ENCODE assay signal across 13 mouse cellular contexts in the genomic region with DNA sequence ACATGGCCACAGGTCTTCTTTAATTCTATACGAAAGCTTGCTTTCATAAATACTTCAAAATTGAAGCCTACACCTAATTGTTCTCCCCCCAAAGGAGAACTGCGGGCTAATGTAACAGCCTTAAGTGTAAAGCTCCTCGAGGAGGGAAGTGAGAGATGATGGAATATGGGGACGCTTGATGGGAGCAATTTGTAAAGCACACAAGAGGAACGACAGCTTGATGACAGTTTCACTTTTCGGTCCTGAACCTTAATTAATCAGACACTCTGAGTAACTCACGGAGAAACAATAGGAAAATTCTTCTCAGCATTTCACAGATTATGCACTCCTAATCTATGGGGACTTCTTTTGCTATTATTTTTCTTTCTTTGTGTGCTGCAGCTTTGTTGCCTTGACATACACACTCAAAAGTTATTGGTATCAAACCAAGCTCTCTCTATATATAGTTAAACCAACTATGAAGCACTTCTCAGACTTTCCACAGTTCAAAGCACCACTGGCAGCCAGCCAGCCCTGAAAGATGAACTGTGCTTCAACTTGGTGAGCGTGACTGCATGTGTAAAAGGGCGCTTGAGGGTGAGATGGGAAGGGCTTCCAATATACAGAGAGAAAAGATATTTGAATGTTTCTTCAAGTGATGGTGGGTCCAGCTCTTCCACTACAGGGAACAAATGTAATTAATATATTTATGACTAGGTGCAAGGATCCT.
DNase-seq lines count a peak whose midpoint lies in the region; ATAC-seq and TF ChIP-seq lines count a peak whose summit lies in the region.
"Had no signal": no experiment of that assay in that cellular context is flagged by ENCODE, and none has a peak within 500 bp of the region (broad histone marks: within the 10 kb centered on the region; RNA-seq: fewer than 3 reads in every experiment).

No protein-coding gene starts in this region.

- ATAC-seq in limb, embryonic 11.5 days (ENCODE audit: insufficient number of reproducible peaks, low FRiP score, low TSS enrichment, low read depth) = no peak
- ATAC-seq in heart, postnatal 0 days (ENCODE audit: insufficient read depth, low read depth) = peak; percentile 55; the same call in 1 of the 2 replicates
- ATAC-seq: CD4-positive, CD25-positive, alpha-beta regulatory T cell, adult 4 months had no signal

- 46% methylated on average over 9 of the region's 9 CpGs for WGBS in limb, embryonic 11.5 days
- WGBS in limb, embryonic 10.5 days = 56% methylated on average over 9 of the region's 9 CpGs
- 21% methylated on average over 9 of the region's 9 CpGs for WGBS in heart, postnatal 0 days

- no peak overlapping the region for H3K9ac ChIP-seq in limb, embryonic 11.5 days (ENCODE audit: low read length)
- H3K9ac ChIP-seq in heart, postnatal 0 days (replicated peaks; ENCODE audit: low read depth, low read length) = no peak overlapping the region

- no peaks in the 10 kb centered on the region for H3K9me3 ChIP-seq in limb, embryonic 11.5 days (ENCODE audit: control insufficient read depth, low read length)
- H3K9me3 ChIP-seq in limb, embryonic 10.5 days (replicated peaks) = no peaks in the 10 kb centered on the region
- H3K9me3 ChIP-seq in heart, postnatal 0 days (replicated peaks; ENCODE audit: control insufficient read depth, low read length) = no peaks in the 10 kb centered on the region

- H3K4me1 ChIP-seq in limb, embryonic 11.5 days (ENCODE audit: control insufficient read depth, insufficient read depth, low read length) = no peaks in the 10 kb centered on the region
- H3K4me1 ChIP-seq in limb, embryonic 10.5 days = 0 out of 2 replicates have a peak, but pooled peaks cover 7% of the 10 kb centered on the region
- H3K4me1 ChIP-seq in heart, postnatal 0 days (ENCODE audit: control insufficient read depth, insufficient read depth) = peaks cover 8% of the 10 kb centered on the region; the same call in 1 of the 2 replicates

- H3K4me3 ChIP-seq in limb, embryonic 11.5 days (ENCODE audit: low read depth, low read length) = no peak overlapping the region
- no peak overlapping the region for H3K4me3 ChIP-seq in limb, embryonic 10.5 days
- peak overlapping the region; percentile 16; the same call in 1 of the 2 replicates for H3K4me3 ChIP-seq in heart, postnatal 0 days (ENCODE audit: low read depth, low read length)

- H3K27me3 ChIP-seq in limb, embryonic 11.5 days (ENCODE audit: control insufficient read depth, insufficient read depth, low read length) = no peaks in the 10 kb centered on the region
- no peaks in the 10 kb centered on the region for H3K27me3 ChIP-seq in limb, embryonic 10.5 days (ENCODE audit: low read depth, poor library complexity, severe bottlenecking)
- H3K27me3 ChIP-seq in heart, postnatal 0 days (ENCODE audit: control insufficient read depth, insufficient read depth, low read length) = no peaks in the 10 kb centered on the region

- TF ChIP-seq EP300 in heart, postnatal 0 days (IDR thresholded peaks at IDR 0.05; ENCODE audit: low read depth) = no peak

- no peak overlapping the region for H3K4me2 ChIP-seq in limb, embryonic 11.5 days (ENCODE audit: low read depth, severe bottlenecking)
- peak overlapping the region; percentile 45 for H3K4me2 ChIP-seq in heart, postnatal 0 days (ENCODE audit: low read depth, low read length)

- peak; percentile 41 for DNase-seq in embryo, embryonic 11 days
- no peak for DNase-seq in embryo, embryonic 10 days (ENCODE audit: low spot score)
- peak; percentile 30 for DNase-seq in limb, embryonic 11.5 days (ENCODE audit: low spot score)
- DNase-seq in limb, embryonic 10.5 days (ENCODE audit: low spot score) = no peak
- DNase-seq in heart, postnatal 0 days (ENCODE audit: low spot score) = peak; percentile 63
- peak; percentile 29 to 72 for DNase-seq in kidney, postnatal 36 days
- DNase-seq in layer of hippocampus, postnatal 36 days = no peak
- no peak for DNase-seq in B cell, adult 2 months
- DNase-seq: cerebellum, adult 11-12 months; layer of hippocampus, adult 9-11 months; lung, postnatal 36 days; right cerebral cortex, postnatal 25 days had no signal

- H3K27ac ChIP-seq in limb, embryonic 11.5 days (replicated peaks; ENCODE audit: low read depth, low read length) = no peak overlapping the region
- H3K27ac ChIP-seq in limb, embryonic 10.5 days = no peak overlapping the region
- peak overlapping the region; percentile 2; the same call in 1 of the 2 replicates for H3K27ac ChIP-seq in heart, postnatal 0 days (ENCODE audit: low read depth)

- TF ChIP-seq CTCF in heart, postnatal 0 days (IDR thresholded peaks at IDR 0.05; ENCODE audit: low read depth) = no peak

- H3K36me3 ChIP-seq in limb, embryonic 11.5 days (ENCODE audit: control insufficient read depth, insufficient read depth, low read length) = no peaks in the 10 kb centered on the region
- no peaks in the 10 kb centered on the region for H3K36me3 ChIP-seq in limb, embryonic 10.5 days
- no peaks in the 10 kb centered on the region for H3K36me3 ChIP-seq in heart, postnatal 0 days (replicated peaks; ENCODE audit: control insufficient read depth, insufficient read depth, low read length)

Comparison
In these comparisons a context has a peak if more than half of its experiments do, and no peak if none do; other contexts are left out.
1. DNase-seq: peak in embryo, embryonic 11 days (single experiment), limb, embryonic 11.5 days (single experiment), heart, postnatal 0 days (single experiment) and kidney, postnatal 36 days (2 of 2); none in embryo, embryonic 10 days (single experiment), limb, embryonic 10.5 days (single experiment), layer of hippocampus, postnatal 36 days (0 of 2) and B cell, adult 2 months (0 of 2).